Mouse (Mus musculus) layer of hippocampus, postnatal 10 days (tissue): ENCODE measurements around the gene Gm16442. TPM values are rescaled to one million over a fixed set of nuclear protein-coding genes. Genes with fewer than 3 reads are reported as not detected.
"Not testable (repeated sequence)": the region's sequence is repeated elsewhere in the genome, so short reads cannot be mapped to it uniquely, and the experiment has no call there.

Experiments used
- DNase-seq, 2 experiments: peaks; one replicate each; pipeline ENCODE4 v3.0.0; 2021; ENCODE audit warnings: low spot score in 2 of 2
- long read RNA-seq: library from polyadenylated mRNA; stranded (forward); transcript quantifications from one replicate; pipeline ENCODE4 v2.0.0, GENCODE M21; 2023
- total RNA-seq, 2 experiments: library from RNA; stranded (reverse); gene quantifications; 2 replicates each; pipeline ENCODE4 v1.2.3; 2021

The Gm16442 gene
- total RNA-seq, result not detected
- long read RNA-seq, result 0 reads

- not testable (repeated sequence) for DNase-seq
Measured at GRCm38 (mm10) chr7:20122479-20122878, at the start of gene Gm16442. Gene Gm16442, minus strand, starts transcription at chr7:20122579.

- DNase-seq, result not testable (repeated sequence)
Measured at GRCm38 (mm10) chr7:20168277-20168676, 45.9 kb upstream of the Gm16442 start, which contains the start of gene Vmn1r94. Gene Vmn1r94, minus strand, starts transcription at chr7:20168377.

- DNase-seq, result not testable (repeated sequence)
Measured at GRCm38 (mm10) chr7:20138988-20139387, 16.6 kb upstream of the Gm16442 start, which contains the start of gene Vmn1r93. Gene Vmn1r93, minus strand, starts transcription at chr7:20139088.

- not testable (repeated sequence) for DNase-seq
Measured at GRCm38 (mm10) chr7:20099380-20099779, 23.0 kb downstream of the Gm16442 start, which contains the start of gene Vmn1r91. Gene Vmn1r91, plus strand, starts transcription at chr7:20099680.

GRCm38 (mm10) chr7:20078118-20078517 is 44.3 kb downstream of the Gm16442 start:
- DNase-seq, result not testable (repeated sequence)

Other genes with a start within 250 kb of the Gm16442 start
- gene Ceacam19, start 234.6 kb downstream of the Gm16442 start, total RNA-seq, result not detected
- 10 to 100 TPM; 11.9 TPM for gene Pvr, start 201.4 kb downstream of the Gm16442 start, total RNA-seq
- gene Igsf23, start 171.8 kb downstream of the Gm16442 start, total RNA-seq, result not detected
- gene Ceacam20, start 157.2 kb downstream of the Gm16442 start, total RNA-seq, result not detected
- gene Nlrp9b, start 131.1 kb downstream of the Gm16442 start, total RNA-seq, result not detected
- not detected for gene Vmn1r91, start 22.9 kb downstream of the Gm16442 start, total RNA-seq
- gene Vmn1r93, start 16.5 kb upstream of the Gm16442 start, total RNA-seq, result not detected
- gene Vmn1r94, start 45.8 kb upstream of the Gm16442 start, total RNA-seq, result not detected
- gene Vmn1r95, start 71.1 kb upstream of the Gm16442 start, total RNA-seq, result not detected
- not detected for gene Gm6164, start 83.0 kb upstream of the Gm16442 start, total RNA-seq
- not detected for gene Gm4498, start 111.2 kb upstream of the Gm16442 start, total RNA-seq
- not detected for gene Gm5890, start 140.3 kb upstream of the Gm16442 start, total RNA-seq
- gene Gm4133, start 211.5 kb upstream of the Gm16442 start, total RNA-seq, result not detected